Mouse (Mus musculus): ENCODE measurements around the gene Kif1b. TPM values are rescaled to one million over a fixed set of nuclear protein-coding genes. Genes with fewer than 3 reads are reported as not detected.
A peak's percentile ranks its signal among the peaks of the same experiment; 100 is the strongest.

Gene Kif1b
- polyA plus RNA-seq, 1 experiment, result 19.4 TPM

- no peak for TF ChIP-seq CTCF (IDR thresholded peaks at IDR 0.05; ENCODE audit: extremely low read depth, insufficient read length, insufficient replicate concordance, low read depth, low read length)
- TF ChIP-seq POLR2A (IDR thresholded peaks at IDR 0.05; ENCODE audit: low read depth, low read length), result no peak
- H3K27ac ChIP-seq (ENCODE audit: insufficient read depth, low read depth, low read length), result no peak overlapping the region
- WGBS, result 58% methylated on average over 2 of the region's 2 CpGs
- H3K4me3 ChIP-seq (ENCODE audit: low read depth, low read length), result no peak overlapping the region
- no peaks in the 10 kb centered on the region for H3K27me3 ChIP-seq (ENCODE audit: control insufficient read depth, insufficient read depth, low read length)
- H3K36me3 ChIP-seq (ENCODE audit: control insufficient read depth, insufficient read depth, low read length), result peaks cover 56% of the 10 kb centered on the region
- peaks cover 2% of the 10 kb centered on the region; the same call in 1 of the 2 replicates for H3K4me1 ChIP-seq (ENCODE audit: control insufficient read depth, insufficient read depth, insufficient read length, low read length)
Observed at GRCm38 (mm10) chr4:149188563-149188962, 118.9 kb downstream of the Kif1b start.

GRCm38 (mm10) chr4:149182755-149183154, 124.7 kb downstream of the Kif1b start:
- H3K36me3 ChIP-seq (ENCODE audit: control insufficient read depth, insufficient read depth, low read length), result peaks cover 65% of the 10 kb centered on the region
- H3K4me1 ChIP-seq (ENCODE audit: control insufficient read depth, insufficient read depth, insufficient read length, low read length), result peaks cover 4% of the 10 kb centered on the region; the same call in 1 of the 2 replicates
- H3K4me3 ChIP-seq (ENCODE audit: low read depth, low read length), result no peak overlapping the region
- H3K27ac ChIP-seq (ENCODE audit: insufficient read depth, low read depth, low read length), result no peak overlapping the region
- no peaks in the 10 kb centered on the region for H3K27me3 ChIP-seq (ENCODE audit: control insufficient read depth, insufficient read depth, low read length)
- TF ChIP-seq POLR2A (IDR thresholded peaks at IDR 0.05; ENCODE audit: low read depth, low read length) (no peak), CTCF (IDR thresholded peaks at IDR 0.05; ENCODE audit: extremely low read depth, insufficient read length, insufficient replicate concordance, low read depth, low read length) (peak; percentile 56; the same call in 1 of the 2 replicates)
- WGBS, result 63% methylated on average over 4 of the region's 4 CpGs

- 88% methylated on average over 7 of the region's 7 CpGs for WGBS
- Histone ChIP-seq H3K4me3 (ENCODE audit: low read depth, low read length) (no peak overlapping the region), H3K27me3 (ENCODE audit: control insufficient read depth, insufficient read depth, low read length) (no peaks in the 10 kb centered on the region), H3K27ac (ENCODE audit: insufficient read depth, low read depth, low read length) (no peak overlapping the region), H3K36me3 (ENCODE audit: control insufficient read depth, insufficient read depth, low read length) (peaks cover 60% of the 10 kb centered on the region), H3K4me1 (ENCODE audit: control insufficient read depth, insufficient read depth, insufficient read length, low read length) (peaks cover 6% of the 10 kb centered on the region)
- no peak for TF ChIP-seq POLR2A (IDR thresholded peaks at IDR 0.05; ENCODE audit: low read depth, low read length)
- no peak for TF ChIP-seq CTCF (IDR thresholded peaks at IDR 0.05; ENCODE audit: extremely low read depth, insufficient read length, insufficient replicate concordance, low read depth, low read length)
Observed at GRCm38 (mm10) chr4:149182192-149182591, 125.3 kb downstream of the Kif1b start.

- Histone ChIP-seq H3K27me3 (ENCODE audit: control insufficient read depth, insufficient read depth, low read length) (no peaks in the 10 kb centered on the region), H3K36me3 (ENCODE audit: control insufficient read depth, insufficient read depth, low read length) (peaks cover 41% of the 10 kb centered on the region), H3K27ac (ENCODE audit: insufficient read depth, low read depth, low read length) (no peak overlapping the region), H3K4me3 (ENCODE audit: low read depth, low read length) (no peak overlapping the region), H3K4me1 (ENCODE audit: control insufficient read depth, insufficient read depth, insufficient read length, low read length) (peaks cover 13% of the 10 kb centered on the region)
- TF ChIP-seq CTCF (IDR thresholded peaks at IDR 0.05; ENCODE audit: extremely low read depth, insufficient read length, insufficient replicate concordance, low read depth, low read length) (no peak), POLR2A (IDR thresholded peaks at IDR 0.05; ENCODE audit: low read depth, low read length) (no peak)
- WGBS, result 82% methylated on average over 4 of the region's 4 CpGs
Observed at GRCm38 (mm10) chr4:149179573-149179972, 127.9 kb downstream of the Kif1b start.

GRCm38 (mm10) chr4:149179160-149179559, 128.3 kb downstream of the Kif1b start:
- H3K27ac ChIP-seq (ENCODE audit: insufficient read depth, low read depth, low read length), result no peak overlapping the region
- 86% methylated on average over 7 of the region's 7 CpGs for WGBS
- peaks cover 36% of the 10 kb centered on the region for H3K36me3 ChIP-seq (ENCODE audit: control insufficient read depth, insufficient read depth, low read length)
- no peaks in the 10 kb centered on the region for H3K27me3 ChIP-seq (ENCODE audit: control insufficient read depth, insufficient read depth, low read length)
- TF ChIP-seq CTCF (IDR thresholded peaks at IDR 0.05; ENCODE audit: extremely low read depth, insufficient read length, insufficient replicate concordance, low read depth, low read length), result no peak
- TF ChIP-seq POLR2A (IDR thresholded peaks at IDR 0.05; ENCODE audit: low read depth, low read length), result no peak
- no peak overlapping the region for H3K4me3 ChIP-seq (ENCODE audit: low read depth, low read length)
- H3K4me1 ChIP-seq (ENCODE audit: control insufficient read depth, insufficient read depth, insufficient read length, low read length), result peaks cover 13% of the 10 kb centered on the region

GRCm38 (mm10) chr4:149178328-149178727, 129.2 kb downstream of the Kif1b start:
- TF ChIP-seq POLR2A (IDR thresholded peaks at IDR 0.05; ENCODE audit: low read depth, low read length), result no peak
- TF ChIP-seq CTCF (IDR thresholded peaks at IDR 0.05; ENCODE audit: extremely low read depth, insufficient read length, insufficient replicate concordance, low read depth, low read length), result no peak
- H3K4me1 ChIP-seq (ENCODE audit: control insufficient read depth, insufficient read depth, insufficient read length, low read length), result peaks cover 13% of the 10 kb centered on the region
- H3K4me3 ChIP-seq (ENCODE audit: low read depth, low read length), result no peak overlapping the region
- peaks cover 31% of the 10 kb centered on the region for H3K36me3 ChIP-seq (ENCODE audit: control insufficient read depth, insufficient read depth, low read length)
- peak overlapping the region; percentile 50; the same call in 1 of the 2 replicates for H3K27ac ChIP-seq (ENCODE audit: insufficient read depth, low read depth, low read length)
- WGBS, result 29% methylated on average over 7 of the region's 7 CpGs
- no peaks in the 10 kb centered on the region for H3K27me3 ChIP-seq (ENCODE audit: control insufficient read depth, insufficient read depth, low read length)

- TF ChIP-seq CTCF (IDR thresholded peaks at IDR 0.05; ENCODE audit: extremely low read depth, insufficient read length, insufficient replicate concordance, low read depth, low read length), result no peak
- no peak for TF ChIP-seq POLR2A (IDR thresholded peaks at IDR 0.05; ENCODE audit: low read depth, low read length)
- H3K36me3 ChIP-seq (ENCODE audit: control insufficient read depth, insufficient read depth, low read length), result peaks cover 25% of the 10 kb centered on the region
- no peak overlapping the region for H3K4me3 ChIP-seq (ENCODE audit: low read depth, low read length)
- H3K4me1 ChIP-seq (ENCODE audit: control insufficient read depth, insufficient read depth, insufficient read length, low read length), result peaks cover 16% of the 10 kb centered on the region
- WGBS, result 28% methylated on average over 5 of the region's 5 CpGs
- H3K27ac ChIP-seq (ENCODE audit: insufficient read depth, low read depth, low read length), result peak overlapping the region; percentile 76
- H3K27me3 ChIP-seq (ENCODE audit: control insufficient read depth, insufficient read depth, low read length), result no peaks in the 10 kb centered on the region
Observed at GRCm38 (mm10) chr4:149177046-149177445, 130.4 kb downstream of the Kif1b start.
